Mouse (Mus musculus) heart, embryonic 15.5 days (tissue): Measurements from ENCODE around the gene Mab21l1. TPM values are rescaled to one million over a fixed set of nuclear protein-coding genes. Genes with fewer than 3 reads are reported as not detected.

Source experiments
- ATAC-seq: fragments of 200-750 bp; cut with Nextera tagmentation; replicated peaks from 2 replicates; pipeline ENCODE4 v1.8.0; 2017; ENCODE audit warnings: low read depth, moderate TSS enrichment; ENCODE audit not compliant: insufficient number of reproducible peaks, insufficient read depth, low FRiP score
- H3K27ac ChIP-seq: fragments of 300-500 bp; sonication (generic); 2 replicates; pipeline ENCODE4 v1.5.1; 2015; ENCODE audit warnings: mild to moderate bottlenecking, inconsistent platforms
- H3K27me3 ChIP-seq: fragments of 300-500 bp; sonication (generic); 2 replicates; pipeline ENCODE4 v1.6.1; 2015; ENCODE audit warnings: inconsistent platforms
- H3K36me3 ChIP-seq: fragments of 300-500 bp; sonication (generic); 2 replicates; pipeline ENCODE4 v1.6.1; 2015; ENCODE audit warnings: mild to moderate bottlenecking, inconsistent platforms
- H3K4me1 ChIP-seq: fragments of 300-500 bp; sonication (generic); replicated peaks from 2 replicates; pipeline ENCODE4 v1.6.1; 2015; ENCODE audit warnings: inconsistent platforms
- H3K4me2 ChIP-seq: fragments of 300-500 bp; sonication (generic); 2 replicates; pipeline ENCODE4 v1.6.1; 2015; ENCODE audit warnings: inconsistent platforms, mild to moderate bottlenecking, moderate library complexity
- H3K4me3 ChIP-seq: fragments of 300-500 bp; sonication (generic); 2 replicates; pipeline ENCODE4 v1.5.1; 2015; ENCODE audit warnings: mild to moderate bottlenecking, inconsistent platforms
- H3K9ac ChIP-seq: fragments of 300-500 bp; sonication (generic); 2 replicates; pipeline ENCODE4 v1.6.1; 2015; ENCODE audit warnings: mild to moderate bottlenecking, inconsistent platforms
- H3K9me3 ChIP-seq: fragments of 300-500 bp; sonication (generic); replicated peaks from 2 replicates; pipeline ENCODE4 v1.6.1; 2016; ENCODE audit warnings: inconsistent platforms
- WGBS: fragments of 180-500 bp; shearing (Covaris S2); methylation state at CpG from one replicate; pipeline ENCODE4 v1.1.7; 2015; ENCODE audit warnings: mixed read lengths; 5-methylcytosine and 5-hydroxymethylcytosine counted together
- polyA plus RNA-seq: library from polyadenylated mRNA; unstranded; fragments of >200 nt; fragmentation: Nextera tagmentation; extraction: Ambion mirVana; gene quantifications from 2 replicates; pipeline ENCODE4 v1.2.1, GENCODE M21; 2015

Mab21l1 gene
- polyA plus RNA-seq = 0.34 and 0.91 TPM in 2 replicates

GRCm38 (mm10) chr3:55782056-55782687, at the start of gene Mab21l1:
Gene Mab21l1, plus strand, starts transcription at chr3:55782510.
- H3K27me3 ChIP-seq = peaks cover 66% of the 10 kb centered on the region
- H3K4me2 ChIP-seq = peak within 1 kb of the TSS; percentile 63
- H3K9ac ChIP-seq = no peak within 1 kb of the TSS
- peak within 1 kb of the TSS; percentile 44 for H3K4me3 ChIP-seq
- ATAC-seq = no peak
- 19% methylated on average over 16 of the region's 16 CpGs for WGBS
- H3K9me3 ChIP-seq = no peaks in the 10 kb centered on the region
- no peak within 1 kb of the TSS for H3K27ac ChIP-seq
- H3K36me3 ChIP-seq = no peaks in the 10 kb centered on the region
- H3K4me1 ChIP-seq = peaks cover 28% of the 10 kb centered on the region

GRCm38 (mm10) chr3:55733665-55734064, 48.6 kb upstream of the Mab21l1 start:
- ATAC-seq = no peak
- Histone ChIP-seq H3K9ac (no peak overlapping the region), H3K4me2 (no peak overlapping the region), H3K27ac (no peak overlapping the region), H3K36me3 (no peaks in the 10 kb centered on the region), H3K27me3 (no peaks in the 10 kb centered on the region), H3K4me1 (no peaks in the 10 kb centered on the region), H3K4me3 (no peak overlapping the region), H3K9me3 (no peaks in the 10 kb centered on the region)
- WGBS = 81% methylated on average over 6 of the region's 6 CpGs

GRCm38 (mm10) chr3:55741428-55741827, 40.9 kb upstream of the Mab21l1 start:
- Histone ChIP-seq H3K27ac (no peak overlapping the region), H3K36me3 (no peaks in the 10 kb centered on the region), H3K4me1 (peaks cover 6% of the 10 kb centered on the region), H3K9ac (no peak overlapping the region), H3K9me3 (no peaks in the 10 kb centered on the region), H3K27me3 (no peaks in the 10 kb centered on the region), H3K4me3 (no peak overlapping the region), H3K4me2 (no peak overlapping the region)
- no peak for ATAC-seq
- WGBS = 75% methylated on average over 6 of the region's 6 CpGs

- no peak for ATAC-seq
- Histone ChIP-seq H3K27me3 (no peaks in the 10 kb centered on the region), H3K27ac (no peak overlapping the region), H3K4me2 (no peak overlapping the region), H3K4me3 (no peak overlapping the region), H3K9me3 (no peaks in the 10 kb centered on the region), H3K4me1 (peaks cover 6% of the 10 kb centered on the region), H3K9ac (no peak overlapping the region), H3K36me3 (no peaks in the 10 kb centered on the region)
- WGBS = 67% methylated on average over 5 of the region's 5 CpGs
Observed at GRCm38 (mm10) chr3:55742218-55742617, 40.1 kb upstream of the Mab21l1 start.

- Histone ChIP-seq H3K4me1 (peaks cover 6% of the 10 kb centered on the region), H3K9ac (no peak overlapping the region), H3K27ac (no peak overlapping the region), H3K36me3 (no peaks in the 10 kb centered on the region), H3K4me2 (no peak overlapping the region), H3K9me3 (no peaks in the 10 kb centered on the region), H3K27me3 (no peaks in the 10 kb centered on the region), H3K4me3 (no peak overlapping the region)
- no peak for ATAC-seq
- WGBS = 59% methylated on average over 4 of the region's 4 CpGs
Observed at GRCm38 (mm10) chr3:55742654-55743053, 39.7 kb upstream of the Mab21l1 start.

- peaks cover 6% of the 10 kb centered on the region for H3K4me1 ChIP-seq
- H3K36me3 ChIP-seq = no peaks in the 10 kb centered on the region
- H3K4me3 ChIP-seq = no peak overlapping the region
- no peak for ATAC-seq
- H3K9ac ChIP-seq = no peak overlapping the region
- no peaks in the 10 kb centered on the region for H3K27me3 ChIP-seq
- WGBS = 79% methylated on average over 5 of the region's 5 CpGs
- H3K9me3 ChIP-seq = no peaks in the 10 kb centered on the region
- H3K4me2 ChIP-seq = no peak overlapping the region
- H3K27ac ChIP-seq = no peak overlapping the region
Observed at GRCm38 (mm10) chr3:55743885-55744284, 38.4 kb upstream of the Mab21l1 start.

GRCm38 (mm10) chr3:55750445-55751065, 31.8 kb upstream of the Mab21l1 start:
- H3K4me1 ChIP-seq = peaks cover 4% of the 10 kb centered on the region; the same call in 1 of the 2 replicates
- no peak for ATAC-seq
- H3K9ac ChIP-seq = no peak overlapping the region
- no peak overlapping the region for H3K4me3 ChIP-seq
- H3K9me3 ChIP-seq = no peaks in the 10 kb centered on the region
- H3K27me3 ChIP-seq = no peaks in the 10 kb centered on the region
- WGBS = 76% methylated on average over 11 of the region's 11 CpGs
- H3K36me3 ChIP-seq = no peaks in the 10 kb centered on the region
- no peak overlapping the region for H3K27ac ChIP-seq
- no peak overlapping the region for H3K4me2 ChIP-seq

GRCm38 (mm10) chr3:55751363-55751762, 30.9 kb upstream of the Mab21l1 start:
- Histone ChIP-seq H3K4me2 (no peak overlapping the region), H3K4me3 (no peak overlapping the region), H3K27me3 (no peaks in the 10 kb centered on the region), H3K27ac (no peak overlapping the region), H3K9ac (no peak overlapping the region), H3K4me1 (peaks cover 7% of the 10 kb centered on the region), H3K36me3 (no peaks in the 10 kb centered on the region), H3K9me3 (no peaks in the 10 kb centered on the region)
- 80% methylated on average over 5 of the region's 5 CpGs for WGBS
- no peak for ATAC-seq

GRCm38 (mm10) chr3:55752558-55752957, 29.8 kb upstream of the Mab21l1 start:
- Histone ChIP-seq H3K27me3 (no peaks in the 10 kb centered on the region), H3K9ac (no peak overlapping the region), H3K4me2 (no peak overlapping the region), H3K9me3 (no peaks in the 10 kb centered on the region), H3K4me3 (no peak overlapping the region), H3K36me3 (no peaks in the 10 kb centered on the region), H3K27ac (no peak overlapping the region), H3K4me1 (peaks cover 14% of the 10 kb centered on the region)
- ATAC-seq = no peak
- 72% methylated on average over 4 of the region's 4 CpGs for WGBS

- no peak overlapping the region for H3K9ac ChIP-seq
- no peak overlapping the region for H3K4me2 ChIP-seq
- no peaks in the 10 kb centered on the region for H3K9me3 ChIP-seq
- 92% methylated on average over 6 of the region's 6 CpGs for WGBS
- ATAC-seq = no peak
- H3K4me1 ChIP-seq = peaks cover 16% of the 10 kb centered on the region
- H3K27me3 ChIP-seq = no peaks in the 10 kb centered on the region
- no peak overlapping the region for H3K4me3 ChIP-seq
- H3K27ac ChIP-seq = no peak overlapping the region
- H3K36me3 ChIP-seq = no peaks in the 10 kb centered on the region
Observed at GRCm38 (mm10) chr3:55753872-55754271, 28.4 kb upstream of the Mab21l1 start.

- Histone ChIP-seq H3K9me3 (no peaks in the 10 kb centered on the region), H3K4me3 (no peak overlapping the region), H3K9ac (no peak overlapping the region), H3K27ac (no peak overlapping the region), H3K4me1 (peaks cover 16% of the 10 kb centered on the region), H3K27me3 (no peaks in the 10 kb centered on the region), H3K4me2 (no peak overlapping the region), H3K36me3 (no peaks in the 10 kb centered on the region)
- ATAC-seq = no peak
- 68% methylated on average over 6 of the region's 6 CpGs for WGBS
Observed at GRCm38 (mm10) chr3:55754981-55755608, 27.2 kb upstream of the Mab21l1 start.
